Mouse (Mus musculus) heart, embryonic 14.5 days (tissue): ENCODE measurements around the gene Pik3r1. TPM values are rescaled to one million over a fixed set of nuclear protein-coding genes. Genes with fewer than 3 reads are reported as not detected.

ENCODE experiments used
- ATAC-seq: fragments of 200-750 bp; cut with Nextera tagmentation; 2 replicates; pipeline ENCODE4 v1.8.0; 2017; ENCODE audit warnings: low read depth, moderate TSS enrichment; ENCODE audit not compliant: insufficient number of reproducible peaks, insufficient read depth, low FRiP score
- H3K27ac ChIP-seq, 2 experiments: fragments of 200-500 bp in 1 of 2; fragments of 300-500 bp in 1 of 2; sonication (generic) in 1 of 2; replicated peaks in 1 of 2; 2 replicates each; pipeline ENCODE4 v1.5.1; 2012 to 2014; ENCODE audit warnings: low read depth in 2 of 2, low read length in 2 of 2, control low read depth in 1 of 2, mild to moderate bottlenecking in 1 of 2, mixed read lengths in 1 of 2; ENCODE audit not compliant: control insufficient read depth in 1 of 2, insufficient read depth in 1 of 2
- H3K27me3 ChIP-seq: fragments of 300-500 bp; sonication (generic); 2 replicates; pipeline ENCODE4 v1.6.1; 2014; ENCODE audit warnings: mild to moderate bottlenecking, low read length, control low read depth; ENCODE audit not compliant: control insufficient read depth, insufficient read depth
- H3K36me3 ChIP-seq: fragments of 300-500 bp; sonication (generic); 2 replicates; pipeline ENCODE4 v1.6.1; 2014; ENCODE audit warnings: mild to moderate bottlenecking, control low read depth, low read length, mixed read lengths; ENCODE audit not compliant: control insufficient read depth, insufficient read depth
- H3K4me1 ChIP-seq, 2 experiments: fragments of 200-500 bp in 1 of 2; fragments of 300-500 bp in 1 of 2; sonication (generic) in 1 of 2; 2 replicates each; pipeline ENCODE4 v1.6.1; 2012 to 2014; ENCODE audit warnings: low read length in 2 of 2, control low read depth in 1 of 2, mixed read lengths in 1 of 2; ENCODE audit not compliant: control insufficient read depth in 2 of 2, insufficient read depth in 2 of 2
- H3K4me2 ChIP-seq: fragments of 300-500 bp; sonication (generic); 2 replicates; pipeline ENCODE4 v1.6.1; 2014; ENCODE audit warnings: mild to moderate bottlenecking, low read length
- H3K4me3 ChIP-seq, 2 experiments: fragments of 200-500 bp in 1 of 2; fragments of 300-500 bp in 1 of 2; sonication (generic) in 1 of 2; 2 replicates each; pipeline ENCODE4 v1.5.1; 2012 to 2014; ENCODE audit warnings: low read length in 2 of 2, mild to moderate bottlenecking in 2 of 2, control low read depth in 1 of 2, low read depth in 1 of 2, moderate library complexity in 1 of 2; ENCODE audit not compliant: control insufficient read depth in 1 of 2, insufficient read depth in 1 of 2
- H3K9ac ChIP-seq: fragments of 300-500 bp; sonication (generic); 2 replicates; pipeline ENCODE4 v1.6.1; 2014; ENCODE audit warnings: mild to moderate bottlenecking, low read length
- H3K9me3 ChIP-seq: fragments of 300-500 bp; sonication (generic); 2 replicates; pipeline ENCODE4 v1.6.1; 2016; ENCODE audit warnings: low read length, control low read depth; ENCODE audit not compliant: control insufficient read depth
- WGBS: fragments of 180-500 bp; shearing (Covaris S2); extraction: QIAGEN DNeasy Blood & Tissue Kit; methylation state at CpG from one replicate; pipeline ENCODE4 v1.1.7; 2014; 5-methylcytosine and 5-hydroxymethylcytosine counted together
- polyA plus RNA-seq: library from polyadenylated mRNA; unstranded; fragments of >200 nt; fragmentation: Nextera tagmentation; extraction: Ambion mirVana; gene quantifications from 2 replicates; pipeline ENCODE4 v1.2.1, GENCODE M21; 2014

Gene Pik3r1
- polyA plus RNA-seq, 1 experiment from 2014 or later, result 23.2 TPM

DNA sequence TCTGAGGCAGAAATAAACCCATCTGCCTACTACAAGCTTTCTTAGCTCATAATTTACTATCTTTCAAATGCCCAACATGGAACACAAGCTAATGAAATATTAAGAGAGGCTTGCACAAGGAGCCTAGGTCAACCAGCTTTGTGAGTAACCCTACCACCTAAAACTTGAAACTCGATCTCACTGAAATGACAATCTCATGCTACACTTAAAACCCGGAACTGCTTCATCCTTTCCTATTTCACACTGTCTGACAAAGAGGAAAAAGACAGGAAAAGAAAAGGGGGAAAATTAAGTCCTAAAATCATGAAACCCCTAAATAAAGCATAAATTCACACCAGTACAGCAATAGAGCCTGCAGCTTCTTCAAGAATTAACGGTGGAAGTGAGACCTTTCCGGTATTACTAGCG, 1.4 kb downstream of the Pik3r1 start:
- Histone ChIP-seq H3K9me3 (no peaks in the 10 kb centered on the region), H3K4me3 (peak overlapping the region; percentile 78 to 99), H3K9ac (peak overlapping the region; percentile 97), H3K27me3 (no peaks in the 10 kb centered on the region), H3K36me3 (no peaks in the 10 kb centered on the region), H3K4me2 (peak overlapping the region; percentile 81), H3K27ac (peak overlapping the region; percentile 85 to 95), H3K4me1 (peaks cover 18 to 49% of the 10 kb centered on the region in 2 experiments)
- 0% methylated on average over 5 of the region's 5 CpGs for WGBS
- no peak for ATAC-seq

DNA sequence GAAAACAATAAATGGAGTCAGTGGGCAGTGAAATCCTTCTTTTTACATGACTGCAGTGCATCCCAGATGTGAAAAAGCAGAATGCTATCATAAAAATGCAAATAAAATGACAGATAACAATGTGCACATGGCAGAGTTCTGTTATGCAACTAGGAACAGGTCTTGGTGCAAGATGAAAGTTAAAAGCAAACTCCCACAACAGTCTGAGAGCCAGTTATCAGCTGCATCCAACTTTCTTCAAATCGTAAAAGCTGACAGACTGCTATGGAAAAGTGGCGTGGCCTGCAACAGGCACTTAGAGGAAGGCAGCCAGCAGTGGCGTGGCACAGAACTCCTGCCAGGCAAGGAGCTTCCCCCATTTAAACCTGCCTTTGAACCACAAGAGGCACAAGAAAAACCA, 2.0 kb downstream of the Pik3r1 start:
- H3K36me3 ChIP-seq, result no peaks in the 10 kb centered on the region
- 15% methylated on average over 3 of the region's 3 CpGs for WGBS
- no peak overlapping the region for H3K27ac ChIP-seq
- peak overlapping the region; percentile 81 for H3K4me2 ChIP-seq
- no peaks in the 10 kb centered on the region for H3K9me3 ChIP-seq
- ATAC-seq, result no peak
- H3K9ac ChIP-seq, result peak overlapping the region; percentile 97
- H3K4me3 ChIP-seq, result peak overlapping the region; percentile 78 to 99
- H3K27me3 ChIP-seq, result no peaks in the 10 kb centered on the region
- H3K4me1 ChIP-seq, result peaks cover 22 to 55% of the 10 kb centered on the region in 2 experiments

DNA sequence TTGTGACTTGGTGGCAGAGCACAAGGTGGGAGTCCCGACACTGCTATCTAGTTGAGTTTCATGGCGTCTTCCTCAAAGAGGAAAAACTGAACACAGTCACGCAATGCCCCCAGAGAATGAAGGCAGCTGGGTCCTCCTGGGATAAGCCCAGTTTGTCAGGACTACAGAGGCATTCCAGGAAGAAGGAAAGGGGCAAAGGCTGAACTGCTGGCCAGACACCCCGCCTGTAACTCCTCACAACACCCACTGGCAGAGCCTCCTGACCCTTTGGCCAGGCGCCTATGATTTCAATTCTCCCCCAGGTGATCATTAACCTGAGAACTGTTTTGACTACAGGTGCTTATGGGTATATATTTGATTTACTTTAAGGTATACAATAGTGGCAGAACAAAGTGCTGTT, 3.9 kb downstream of the Pik3r1 start:
- peaks cover 32 to 73% of the 10 kb centered on the region in 2 experiments for H3K4me1 ChIP-seq
- H3K9ac ChIP-seq, result no peak overlapping the region
- WGBS, result 83% methylated on average over 5 of the region's 5 CpGs
- H3K27me3 ChIP-seq, result no peaks in the 10 kb centered on the region
- H3K4me3 ChIP-seq, result no peak overlapping the region
- ATAC-seq, result no peak
- H3K9me3 ChIP-seq, result no peaks in the 10 kb centered on the region
- H3K4me2 ChIP-seq, result 0 out of 2 replicates have a peak overlapping the region, but pooled peaks have one; percentile 11
- H3K27ac ChIP-seq, result no peak overlapping the region
- no peaks in the 10 kb centered on the region for H3K36me3 ChIP-seq

DNA sequence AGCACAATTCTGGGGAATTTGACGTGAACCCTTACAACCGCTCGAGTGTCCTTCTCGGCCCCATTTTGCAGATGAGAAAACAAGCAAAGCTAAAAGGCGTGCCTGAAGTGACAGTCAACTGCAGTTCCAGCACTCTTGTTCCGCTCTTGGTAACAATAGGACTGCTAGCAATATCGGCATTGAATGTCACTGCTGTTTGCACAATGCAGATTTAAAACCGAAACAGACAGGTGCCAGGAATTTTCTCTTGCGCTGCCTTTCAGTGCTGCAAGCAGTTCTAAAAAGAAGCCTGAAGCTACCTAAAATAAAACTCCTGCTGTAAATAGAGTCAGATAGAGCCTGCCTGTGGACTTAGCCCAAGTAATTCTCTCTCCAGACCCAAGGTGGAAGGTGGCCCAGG, 4.3 kb downstream of the Pik3r1 start:
- no peak for ATAC-seq

DNA sequence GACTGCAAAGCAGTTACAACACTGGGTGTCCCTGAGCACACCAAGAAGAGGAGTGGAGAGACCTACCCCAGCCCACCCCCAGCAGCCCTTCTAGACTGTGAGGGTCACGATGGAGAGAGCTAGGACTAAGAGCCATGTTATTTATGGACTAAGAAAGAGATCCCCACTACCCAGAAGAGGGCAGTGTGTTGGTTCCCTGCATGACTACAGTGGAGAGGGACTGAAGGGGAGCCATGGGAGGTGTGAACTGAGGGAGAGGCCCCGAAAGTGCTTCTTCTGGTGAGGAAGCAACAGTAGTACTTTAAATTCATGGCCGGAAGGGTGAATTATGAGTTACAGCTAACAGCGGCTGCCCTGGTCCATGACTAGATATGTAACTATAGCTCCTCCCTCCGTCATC, 4.9 kb downstream of the Pik3r1 start:
- Histone ChIP-seq H3K4me2 (no peak overlapping the region), H3K9me3 (no peaks in the 10 kb centered on the region), H3K27me3 (no peaks in the 10 kb centered on the region), H3K27ac (no peak overlapping the region), H3K36me3 (0 out of 2 replicates have a peak, but pooled peaks cover 2% of the 10 kb centered on the region), H3K4me1 (peaks cover 39 to 80% of the 10 kb centered on the region in 2 experiments), H3K4me3 (no peak overlapping the region), H3K9ac (no peak overlapping the region)
- ATAC-seq, result no peak
- WGBS, result 89% methylated on average over 5 of the region's 5 CpGs

More for the DNA sequence above, 4.3 kb downstream of the Pik3r1 start:
- Histone ChIP-seq H3K27ac (no peak overlapping the region), H3K4me1 (peaks cover 34 to 74% of the 10 kb centered on the region in 2 experiments), H3K9ac (no peak overlapping the region), H3K4me2 (0 out of 2 replicates have a peak overlapping the region, but pooled peaks have one; percentile 11), H3K36me3 (no peaks in the 10 kb centered on the region), H3K27me3 (no peaks in the 10 kb centered on the region), H3K9me3 (no peaks in the 10 kb centered on the region), H3K4me3 (no peak overlapping the region)
- WGBS, result 85% methylated on average over 9 of the region's 9 CpGs

DNA sequence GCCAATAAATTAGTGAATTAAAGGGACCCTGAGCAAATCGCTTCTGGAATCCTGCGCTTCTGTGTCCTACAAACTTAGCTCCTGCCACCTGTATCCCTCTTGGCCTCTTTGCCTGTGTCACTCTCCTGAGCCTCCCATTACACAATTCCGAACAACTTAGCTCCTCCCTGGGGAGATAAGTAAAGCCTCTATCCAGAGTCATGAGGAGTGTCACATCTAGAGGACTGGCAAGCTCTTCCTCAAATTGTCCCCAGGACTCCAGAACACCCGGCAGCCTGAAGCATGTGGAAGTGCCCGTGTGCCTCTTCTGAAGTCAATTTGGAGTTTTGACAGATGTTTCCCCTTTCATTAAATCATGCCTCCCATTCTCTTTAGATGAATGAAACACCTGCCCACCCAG, 6.4 kb downstream of the Pik3r1 start:
- Histone ChIP-seq H3K27me3 (no peaks in the 10 kb centered on the region), H3K9ac (no peak overlapping the region), H3K4me2 (peak overlapping the region; percentile 17), H3K9me3 (no peaks in the 10 kb centered on the region), H3K4me1 (peaks cover 49 to 95% of the 10 kb centered on the region in 2 experiments), H3K27ac (peak overlapping the region in 1 of 2 experiments; percentile 66; a peak in 1 of 4 replicates), H3K4me3 (no peak overlapping the region), H3K36me3 (peaks cover 15% of the 10 kb centered on the region)
- ATAC-seq, result no peak
- WGBS, result 31% methylated on average over 5 of the region's 5 CpGs

DNA sequence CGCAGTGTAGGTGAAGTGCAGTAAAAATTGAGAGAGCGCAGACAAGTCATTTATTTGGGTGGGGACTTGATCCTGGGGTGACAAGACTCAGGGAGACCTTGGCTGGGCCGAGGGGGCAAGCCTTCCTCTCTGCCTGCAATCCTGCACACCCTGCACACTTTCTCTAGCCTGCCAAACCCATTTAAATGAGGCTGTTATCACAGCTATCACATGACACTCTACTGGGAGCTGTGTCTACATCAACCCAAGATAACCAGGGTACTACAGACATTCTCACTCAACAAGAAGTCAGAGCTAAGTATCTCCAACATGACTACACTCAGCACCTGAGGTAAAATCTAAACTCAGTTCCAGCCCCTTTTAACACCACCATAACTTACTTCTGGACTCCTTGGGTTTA, 7.1 kb downstream of the Pik3r1 start:
- H3K4me1 ChIP-seq, result peaks cover 44 to 92% of the 10 kb centered on the region in 2 experiments
- no peaks in the 10 kb centered on the region for H3K9me3 ChIP-seq
- H3K27me3 ChIP-seq, result no peaks in the 10 kb centered on the region
- WGBS, result 43% methylated on average over 3 of the region's 3 CpGs
- peaks cover 21% of the 10 kb centered on the region for H3K36me3 ChIP-seq
- H3K27ac ChIP-seq, result peak overlapping the region; percentile 43 to 66; a peak in 3 of 4 replicates
- H3K4me3 ChIP-seq, result no peak overlapping the region
- peak; percentile 34; the same call in 1 of the 2 replicates for ATAC-seq
- H3K4me2 ChIP-seq, result peak overlapping the region; percentile 35
- H3K9ac ChIP-seq, result no peak overlapping the region
